ENCODE assay signal across 11 mouse cellular contexts in the genomic region with DNA sequence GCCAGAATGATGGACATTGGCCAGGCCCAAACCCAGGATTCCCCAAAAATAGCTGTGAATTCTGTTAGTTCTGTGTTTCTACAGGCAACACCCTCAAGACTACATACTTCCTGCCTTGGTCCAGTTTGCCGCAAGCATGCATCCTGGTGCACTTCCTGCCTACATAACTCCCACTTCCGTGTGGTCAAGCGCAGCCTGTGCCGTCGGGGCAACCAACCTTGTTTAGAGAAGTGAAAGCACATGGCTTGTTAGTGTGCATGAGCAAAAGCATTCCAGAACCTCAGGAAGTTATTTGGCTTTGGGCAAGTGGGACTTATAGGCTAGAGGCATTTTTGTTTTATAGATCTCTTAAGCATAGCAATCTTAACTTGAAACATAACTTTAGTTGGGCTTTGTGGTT.
DNase-seq lines count a peak whose midpoint lies in the region; ATAC-seq and TF ChIP-seq lines count a peak whose summit lies in the region.
"Had no signal": no experiment of that assay in that cellular context is flagged by ENCODE, and none has a peak within 500 bp of the region (broad histone marks: within the 10 kb centered on the region; RNA-seq: fewer than 3 reads in every experiment).

No protein-coding gene starts in this region.

- no peak for TF ChIP-seq CTCF in gastrocnemius, adult 2 months (IDR thresholded peaks at IDR 0.05)

- no peak overlapping the region for H3K4me3 ChIP-seq in gastrocnemius, adult 2 months
- no peak overlapping the region for H3K4me3 ChIP-seq in heart, embryonic 10.5 days
- H3K4me3 ChIP-seq in limb, embryonic 15.5 days: no peak overlapping the region
- H3K4me3 ChIP-seq: embryonic facial prominence, embryonic 15.5 days; left cerebral cortex, adult 2 months; stomach, embryonic 15.5 days had no signal

- ATAC-seq in limb, embryonic 15.5 days (ENCODE audit: insufficient number of reproducible peaks, low FRiP score, low TSS enrichment, low read depth): no peak
- ATAC-seq in erythroid progenitor cell, adult 5-6 weeks (replicated peaks; ENCODE audit: low FRiP score, poor library complexity, severe bottlenecking): no peak

- WGBS in heart, embryonic 10.5 days: 78% methylated on average over 5 of the region's 5 CpGs
- WGBS in limb, embryonic 15.5 days: 27% methylated on average over 5 of the region's 5 CpGs

- H3K27me3 ChIP-seq in heart, embryonic 10.5 days (ENCODE audit: insufficient read depth, poor library complexity, severe bottlenecking): peaks cover 63% of the 10 kb centered on the region
- H3K27me3 ChIP-seq in limb, embryonic 15.5 days: no peaks in the 10 kb centered on the region
- H3K27me3 ChIP-seq: embryonic facial prominence, embryonic 15.5 days had no signal

- no peaks in the 10 kb centered on the region for H3K9me3 ChIP-seq in heart, embryonic 10.5 days
- no peaks in the 10 kb centered on the region for H3K9me3 ChIP-seq in limb, embryonic 15.5 days
- H3K9me3 ChIP-seq: embryonic facial prominence, embryonic 15.5 days; stomach, embryonic 15.5 days had no signal

- no peak overlapping the region for H3K4me2 ChIP-seq in limb, embryonic 15.5 days
- H3K4me2 ChIP-seq: embryonic facial prominence, embryonic 15.5 days; stomach, embryonic 15.5 days had no signal

- H3K9ac ChIP-seq in limb, embryonic 15.5 days: no peak overlapping the region
- H3K9ac ChIP-seq: embryonic facial prominence, embryonic 15.5 days; stomach, embryonic 15.5 days had no signal

- no peaks in the 10 kb centered on the region for H3K36me3 ChIP-seq in heart, embryonic 10.5 days
- no peaks in the 10 kb centered on the region for H3K36me3 ChIP-seq in limb, embryonic 15.5 days
- H3K36me3 ChIP-seq: embryonic facial prominence, embryonic 15.5 days; stomach, embryonic 15.5 days had no signal

- DNase-seq in gastrocnemius, adult 2 months: peak; percentile 35
- no peak for DNase-seq in gastrocnemius, adult 18-20 months (ENCODE audit: low spot score)
- DNase-seq in 416B (ENCODE audit: low read depth): peak; percentile 91
- no peak for DNase-seq in heart, embryonic 10.5 days (ENCODE audit: low spot score)
- no peak for DNase-seq in left cerebral cortex, postnatal 36 days (ENCODE audit: low spot score in 2 of 2)
- DNase-seq in ovary, adult 18-20 months (ENCODE audit: low spot score): no peak

- intact Hi-C loops in gastrocnemius, adult 2 months (cut with DNase I): no loop called here
- intact Hi-C loops in left cerebral cortex, postnatal 36 days (cut with DNase I): loop anchor here (10.0 kb wide), 1 partner anchor 207 kb away; no protein-coding TSS in a partner anchor

- H3K27ac ChIP-seq in gastrocnemius, adult 2 months: 0 out of 2 replicates have a peak overlapping the region, but pooled peaks have one; percentile 7
- 0 out of 2 replicates have a peak overlapping the region, but pooled peaks have one; percentile 16 for H3K27ac ChIP-seq in heart, embryonic 10.5 days
- H3K27ac ChIP-seq in limb, embryonic 15.5 days: peak overlapping the region; percentile 73
- H3K27ac ChIP-seq: stomach, embryonic 15.5 days had no signal

- H3K4me1 ChIP-seq in heart, embryonic 10.5 days: peaks cover 64% of the 10 kb centered on the region
- H3K4me1 ChIP-seq in limb, embryonic 15.5 days: peaks cover 79% of the 10 kb centered on the region

Comparison
In these comparisons a context has a peak if more than half of its experiments do, and no peak if none do; other contexts are left out.
1. DNase-seq: peak in gastrocnemius, adult 2 months (single experiment) and 416B (single experiment); none in gastrocnemius, adult 18-20 months (single experiment), heart, embryonic 10.5 days (single experiment), left cerebral cortex, postnatal 36 days (0 of 2) and ovary, adult 18-20 months (single experiment).
2. H3K27ac ChIP-seq: peak in every context shown above with its lines; median percentile 73 in limb, embryonic 15.5 days; 16 in heart, embryonic 10.5 days; 7 in gastrocnemius, adult 2 months.